Mouse (Mus musculus) limb, embryonic 14.5 days (tissue): ENCODE results near the gene Magt1. TPM values are rescaled to one million over a fixed set of nuclear protein-coding genes. Genes with fewer than 3 reads are reported as not detected.
"Not testable (repeated sequence)": the region's sequence is repeated elsewhere in the genome, so short reads cannot be mapped to it uniquely, and the experiment has no call there.

ENCODE experiments used
- ATAC-seq: fragments of 200-750 bp; cut with Nextera tagmentation; 2 replicates; pipeline ENCODE4 v1.8.0; 2017; ENCODE audit warnings: low read depth, moderate number of reproducible peaks, moderate TSS enrichment; ENCODE audit not compliant: low FRiP score
- DNase-seq: peaks from one replicate; pipeline ENCODE4 v3.0.0-alpha.2; 2015; ENCODE audit warnings: low spot score
- H3K27ac ChIP-seq: fragments of 300-500 bp; sonication (generic); replicated peaks from 2 replicates; pipeline ENCODE4 v1.5.1; 2014; ENCODE audit warnings: low read depth, mild to moderate bottlenecking, low read length, moderate library complexity, mixed read lengths
- H3K27me3 ChIP-seq: fragments of 300-500 bp; sonication (generic); 2 replicates; pipeline ENCODE4 v1.6.1; 2014; ENCODE audit warnings: low read length, mixed read lengths; ENCODE audit not compliant: control insufficient read depth, insufficient read depth
- H3K36me3 ChIP-seq: fragments of 300-500 bp; sonication (generic); 2 replicates; pipeline ENCODE4 v1.6.1; 2014; ENCODE audit warnings: mild to moderate bottlenecking, low read length, moderate library complexity, mixed read lengths; ENCODE audit not compliant: control insufficient read depth, insufficient read depth
- H3K4me1 ChIP-seq: fragments of 300-500 bp; sonication (generic); 2 replicates; pipeline ENCODE4 v1.6.1; 2014; ENCODE audit warnings: antibody characterized with exemption, low read length, mixed read lengths; ENCODE audit not compliant: control insufficient read depth, insufficient read depth
- H3K4me2 ChIP-seq: fragments of 300-500 bp; sonication (generic); replicated peaks from 2 replicates; pipeline ENCODE4 v1.6.1; 2014; ENCODE audit warnings: low read depth, mild to moderate bottlenecking, low read length, moderate library complexity; ENCODE audit not compliant: severe bottlenecking
- H3K4me3 ChIP-seq: fragments of 300-500 bp; sonication (generic); replicated peaks from 2 replicates; pipeline ENCODE4 v1.5.1; 2014; ENCODE audit warnings: low read length
- H3K9ac ChIP-seq: fragments of 300-500 bp; sonication (generic); 2 replicates; pipeline ENCODE4 v1.6.1; 2014; ENCODE audit warnings: mild to moderate bottlenecking, low read depth, low read length, moderate library complexity; ENCODE audit not compliant: severe bottlenecking
- H3K9me3 ChIP-seq: fragments of 300-500 bp; sonication (generic); 2 replicates; pipeline ENCODE4 v1.6.1; 2016; ENCODE audit warnings: low read length; ENCODE audit not compliant: control insufficient read depth
- POLR2A ChIP-seq: fragments of 200-500 bp; IDR thresholded peaks from 2 replicates; pipeline ENCODE4 v1.8.0; 2012; ENCODE audit warnings: inconsistent platforms, mild to moderate bottlenecking, moderate library complexity, borderline replicate concordance; ENCODE audit not compliant: insufficient read depth, insufficient read length; ENCODE audit errors: extremely low read depth
- WGBS: fragments of 180-500 bp; shearing (Covaris S2); extraction: QIAGEN DNeasy Blood & Tissue Kit; methylation state at CpG from one replicate; pipeline ENCODE4 v1.1.7; 2014; 5-methylcytosine and 5-hydroxymethylcytosine counted together
- polyA plus RNA-seq, 2 experiments: library from polyadenylated mRNA; depleted of rRNA in 1 of 2; stranded (reverse) in 1 of 2; unstranded in 1 of 2; fragments of >200 nt; fragmentation: Nextera tagmentation in 1 of 2; extraction: Ambion mirVana in 1 of 2; gene quantifications; 2 replicates each; pipeline versions ENCODE4 v1.2.1 to v1.2.3; 2012 to 2014

Magt1 gene
- polyA plus RNA-seq, 2 experiments = 26.8 to 60.1 TPM

DNA sequence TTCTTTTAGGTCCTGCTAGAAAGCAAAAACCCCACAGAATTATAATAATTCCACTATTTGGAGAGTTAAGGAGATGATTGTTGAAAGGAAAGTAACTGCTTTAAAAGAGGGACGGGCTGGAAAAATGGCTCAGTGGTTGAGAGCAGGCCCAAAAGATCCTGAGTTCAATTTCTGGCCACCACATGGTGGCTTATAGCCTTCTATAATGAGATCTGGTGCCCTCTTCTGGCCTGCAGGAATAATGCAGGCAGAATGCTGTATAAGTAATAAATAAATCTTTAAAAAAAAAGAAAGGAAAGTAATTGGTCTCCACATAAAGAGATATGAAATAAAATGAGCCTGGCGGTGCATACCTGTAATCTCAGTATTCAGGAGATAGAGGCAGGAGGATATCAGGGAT lies 1.5 kb upstream of the Magt1 start:
- Histone ChIP-seq H3K4me1 (0 out of 2 replicates have a peak, but pooled peaks cover 3% of the 10 kb centered on the region), H3K4me3 (no peak overlapping the region), H3K27me3 (no peaks in the 10 kb centered on the region), H3K36me3 (0 out of 2 replicates have a peak, but pooled peaks cover 3% of the 10 kb centered on the region), H3K9me3 (no peaks in the 10 kb centered on the region), H3K4me2 (no peak overlapping the region), H3K27ac (no peak overlapping the region), H3K9ac (no peak overlapping the region)
- DNase-seq = peak; percentile 73
- no peak for TF ChIP-seq POLR2A
- WGBS = 25% methylated on average over 2 of the region's 2 CpGs
- ATAC-seq = no peak

DNA sequence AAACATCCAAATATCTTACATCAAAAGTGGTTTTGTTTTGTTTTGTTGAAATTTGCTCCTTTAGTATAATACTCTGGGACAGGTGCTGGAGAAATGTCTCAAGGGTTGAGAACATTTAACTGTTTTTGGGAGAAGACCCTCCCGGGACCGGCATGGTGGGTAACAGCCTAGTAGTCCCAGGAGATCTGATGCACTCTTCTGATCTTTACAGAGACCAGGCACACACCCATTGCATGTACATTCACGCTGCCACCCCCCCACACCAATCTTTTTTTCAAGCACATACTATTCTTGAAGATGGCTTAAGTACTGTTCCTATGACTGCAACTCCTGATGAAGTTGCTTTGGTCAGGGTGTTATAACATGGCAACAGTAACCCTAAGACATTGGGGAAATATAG lies 853 bp upstream of the Magt1 start:
- Histone ChIP-seq H3K4me2 (peak overlapping the region; percentile 38), H3K27me3 (no peaks in the 10 kb centered on the region), H3K27ac (peak overlapping the region; percentile 66), H3K4me3 (peak overlapping the region; percentile 22), H3K4me1 (0 out of 2 replicates have a peak, but pooled peaks cover 3% of the 10 kb centered on the region), H3K36me3 (0 out of 2 replicates have a peak, but pooled peaks cover 2% of the 10 kb centered on the region), H3K9me3 (no peaks in the 10 kb centered on the region), H3K9ac (peak overlapping the region; percentile 17; the same call in 1 of the 2 replicates)
- ATAC-seq (no peak), DNase-seq (no peak)
- TF ChIP-seq POLR2A = no peak
- WGBS = 70% methylated on average over 3 of the region's 3 CpGs

DNA sequence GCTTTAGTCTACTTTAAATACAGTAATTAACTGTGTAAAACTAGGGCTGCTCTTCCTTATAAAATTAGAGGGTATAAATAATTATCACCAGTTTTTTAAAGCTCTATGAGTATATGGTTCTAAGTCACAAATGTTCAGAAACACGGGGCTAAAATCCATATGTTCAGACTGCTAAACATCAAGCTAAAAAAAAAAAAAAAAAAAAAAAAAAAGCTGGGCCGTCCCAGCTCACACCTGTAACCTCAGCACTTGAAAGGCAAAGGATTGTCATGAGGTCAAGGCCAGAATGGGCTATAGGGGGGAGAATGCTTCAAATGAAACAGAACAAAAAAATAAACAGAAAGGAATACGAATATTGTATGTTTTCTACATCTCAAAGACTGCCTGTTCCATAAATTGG lies 944 bp downstream of the Magt1 start:
- ATAC-seq (no peak), DNase-seq (no peak)
- H3K4me1 ChIP-seq = 0 out of 2 replicates have a peak, but pooled peaks cover 3% of the 10 kb centered on the region
- H3K4me3 ChIP-seq = peak overlapping the region; percentile 54
- H3K36me3 ChIP-seq = no peaks in the 10 kb centered on the region
- WGBS = 17% methylated on average over 3 of the region's 3 CpGs
- no peak for TF ChIP-seq POLR2A
- H3K4me2 ChIP-seq = peak overlapping the region; percentile 38
- no peaks in the 10 kb centered on the region for H3K9me3 ChIP-seq
- H3K9ac ChIP-seq = peak overlapping the region; percentile 56
- no peak overlapping the region for H3K27ac ChIP-seq
- H3K27me3 ChIP-seq = no peaks in the 10 kb centered on the region

DNA sequence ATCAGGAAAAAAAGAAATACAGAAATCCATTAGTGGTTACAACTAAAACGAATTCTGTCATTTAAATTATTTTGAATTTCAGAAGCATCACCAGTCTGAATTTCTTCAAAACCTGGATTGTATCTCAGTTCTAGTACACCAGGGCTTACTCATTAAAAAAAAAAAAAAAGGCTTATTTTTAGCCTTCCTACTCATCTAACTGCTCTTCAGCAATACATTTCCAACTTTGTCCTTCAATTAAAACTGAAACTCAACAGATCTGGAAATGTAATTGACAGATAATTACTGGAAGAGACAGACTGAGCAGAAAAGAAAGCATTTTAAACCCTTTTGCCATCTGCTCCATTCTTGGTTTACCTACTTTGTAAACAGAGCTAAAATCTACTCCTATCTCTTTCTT lies 10.1 kb downstream of the Magt1 start:
- no peaks in the 10 kb centered on the region for H3K27me3 ChIP-seq
- peaks cover 3% of the 10 kb centered on the region; the same call in 1 of the 2 replicates for H3K36me3 ChIP-seq
- DNase-seq (no peak), ATAC-seq (no peak)
- H3K4me1 ChIP-seq = no peaks in the 10 kb centered on the region
- H3K27ac ChIP-seq = no peak overlapping the region
- H3K4me3 ChIP-seq = no peak overlapping the region
- no peak overlapping the region for H3K9ac ChIP-seq
- TF ChIP-seq POLR2A = no peak
- WGBS = 85% methylated on average over 1 of the region's 1 CpGs
- H3K4me2 ChIP-seq = no peak overlapping the region
- no peaks in the 10 kb centered on the region for H3K9me3 ChIP-seq

DNA sequence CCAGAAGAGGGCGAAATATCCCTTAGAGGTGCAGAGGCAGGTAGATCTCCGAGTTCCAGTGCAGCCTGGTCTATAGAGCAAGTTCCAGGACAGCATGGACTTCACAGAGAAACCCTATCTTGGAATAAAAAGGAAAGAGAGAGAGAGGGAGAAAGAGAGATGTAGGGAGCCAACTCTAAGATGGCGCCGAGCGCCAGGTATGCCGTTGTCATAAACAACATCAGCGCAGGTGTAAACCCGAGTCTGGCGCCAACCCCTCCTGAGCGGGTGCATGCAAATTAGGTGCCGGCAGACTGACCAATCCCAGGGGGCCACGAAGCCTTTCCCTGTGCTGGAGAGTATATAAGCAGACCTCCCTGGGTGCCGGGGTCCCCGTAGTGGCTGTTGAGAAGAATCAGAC lies 54.6 kb downstream of the Magt1 start:
- H3K9ac ChIP-seq, H3K4me1 ChIP-seq, H3K27ac ChIP-seq, H3K4me2 ChIP-seq, ATAC-seq, DNase-seq, H3K27me3 ChIP-seq, H3K9me3 ChIP-seq, H3K4me3 ChIP-seq, H3K36me3 ChIP-seq: not testable (repeated sequence)
- WGBS = 80% methylated on average over 12 of the region's 14 CpGs

DNA sequence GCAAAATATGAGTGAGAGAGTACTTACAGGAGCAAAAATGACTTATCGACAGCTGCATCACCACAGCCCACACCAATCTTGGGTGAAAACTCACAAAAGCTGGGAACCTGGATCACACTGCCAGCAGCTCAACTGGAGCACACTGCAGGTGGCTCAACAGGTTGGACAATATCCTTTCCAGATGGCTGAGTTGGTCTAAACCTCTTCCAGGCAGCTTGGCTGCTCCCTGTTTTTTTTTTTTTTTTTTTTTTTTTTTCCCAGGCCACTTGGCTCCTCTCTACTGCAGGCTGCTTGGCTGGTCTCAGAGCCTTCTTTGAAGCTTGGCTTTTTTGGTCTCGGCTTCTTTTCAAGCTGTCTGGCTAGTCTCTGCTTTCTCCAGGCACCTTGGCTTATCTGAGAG lies 57.7 kb downstream of the Magt1 start:
- Histone ChIP-seq H3K4me1 (no peaks in the 10 kb centered on the region), H3K9ac (no peak overlapping the region), H3K4me3 (no peak overlapping the region), H3K36me3 (no peaks in the 10 kb centered on the region), H3K27me3 (no peaks in the 10 kb centered on the region), H3K9me3 (no peaks in the 10 kb centered on the region), H3K4me2 (no peak overlapping the region), H3K27ac (no peak overlapping the region)
- no peak for DNase-seq
- WGBS = 61% methylated on average over 2 of the region's 2 CpGs
- TF ChIP-seq POLR2A = no peak
- no peak for ATAC-seq
